Mouse (Mus musculus) c-Kit-positive CD71-negative TER-119-negative erythroid progenitor cells, embryonic 14.5 days (primary cell): ENCODE results near the gene Rpa3.
A peak's percentile ranks its signal among the peaks of the same experiment; 100 is the strongest.

Experiments
- DNase-seq: peaks from one replicate; pipeline ENCODE4 v3.0.0-alpha.2; 2013; ENCODE audit warnings: low read depth

The Rpa3 gene

DNA sequence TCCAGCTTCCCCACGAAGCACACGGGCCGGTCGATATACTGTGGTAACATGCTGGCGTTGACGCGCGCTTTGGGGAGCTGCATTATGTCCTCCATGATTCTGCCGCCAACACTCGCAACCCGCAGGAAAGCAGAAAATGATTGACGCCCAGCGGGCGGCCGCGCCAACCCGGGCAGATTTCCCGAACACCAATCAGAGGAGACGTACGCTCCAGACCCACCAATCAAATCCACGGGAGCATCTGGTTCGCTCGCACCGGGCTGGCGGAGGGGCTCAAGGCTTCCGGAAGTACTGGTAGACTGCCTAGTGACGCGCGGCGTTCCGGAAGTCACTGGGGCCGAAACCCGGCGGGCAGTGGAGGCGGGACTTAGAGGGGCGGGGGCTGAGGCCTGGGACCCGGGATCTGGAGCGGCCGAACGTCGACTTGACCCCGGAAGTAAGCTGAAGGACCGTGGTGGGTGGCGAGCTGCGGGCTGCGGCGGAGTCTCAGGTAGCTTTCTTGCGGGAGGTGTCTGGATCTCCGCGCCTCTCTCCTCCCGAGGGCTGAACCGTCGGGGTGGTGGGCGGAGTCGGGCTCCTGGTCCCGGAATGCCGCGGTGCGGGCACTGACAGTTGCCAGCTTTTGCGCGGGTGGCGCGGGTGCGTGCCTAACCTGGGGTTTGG, at the start of gene Rpa3, which contains the start of the genes Umad1 and Gm45062:
Gene Rpa3 (minus strand): TSS at position 170 of the 663 bp plus-strand sequence.
Gene Umad1 (plus strand): TSS at position 285 of the 663 bp plus-strand sequence.
Gene Gm45062 (plus strand): TSS at position 447 of the 663 bp plus-strand sequence.
- DNase-seq, result peak; percentile 95

DNA sequence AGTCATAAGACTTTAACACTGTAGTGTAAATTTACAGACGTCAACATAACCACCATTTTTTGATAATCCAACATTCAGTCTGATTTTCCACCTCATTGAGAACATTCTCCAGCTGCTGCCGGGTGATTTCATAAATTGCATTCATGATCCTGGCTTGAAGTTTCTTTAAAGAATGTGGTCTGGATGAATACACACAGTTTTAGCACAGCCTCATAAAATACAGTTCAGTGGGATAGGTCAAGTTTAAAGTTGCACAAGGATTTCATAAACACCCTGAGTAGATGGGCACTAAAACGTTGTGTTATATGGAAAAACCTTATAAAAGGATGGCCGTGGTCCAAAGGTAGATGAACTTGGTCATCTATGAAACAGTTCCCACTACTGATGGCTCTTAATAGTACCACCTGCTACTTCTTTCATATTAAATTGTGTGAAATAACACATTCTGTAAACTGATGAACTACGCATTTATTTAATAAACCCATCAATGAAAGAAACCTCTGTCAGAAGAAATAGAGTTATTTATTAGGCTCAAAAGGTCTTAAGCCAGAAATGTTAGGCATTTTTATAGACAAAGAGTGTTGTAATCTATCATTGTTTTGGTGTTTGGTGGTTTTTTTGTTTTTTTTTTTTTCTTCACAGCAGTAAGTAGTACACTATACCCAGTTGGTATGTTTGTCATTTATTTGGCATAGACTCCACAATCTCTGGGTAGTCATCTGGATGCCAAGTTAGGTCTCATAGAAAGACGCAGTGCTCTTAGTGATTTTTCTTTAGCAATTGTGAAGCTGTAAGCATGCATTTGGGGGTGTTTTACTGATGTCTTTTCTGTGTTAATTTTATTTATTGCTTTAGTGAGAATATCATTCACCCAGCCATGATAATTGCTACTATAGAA, 49.2 kb upstream of the Rpa3 start:
- DNase-seq, result no peak

DNA sequence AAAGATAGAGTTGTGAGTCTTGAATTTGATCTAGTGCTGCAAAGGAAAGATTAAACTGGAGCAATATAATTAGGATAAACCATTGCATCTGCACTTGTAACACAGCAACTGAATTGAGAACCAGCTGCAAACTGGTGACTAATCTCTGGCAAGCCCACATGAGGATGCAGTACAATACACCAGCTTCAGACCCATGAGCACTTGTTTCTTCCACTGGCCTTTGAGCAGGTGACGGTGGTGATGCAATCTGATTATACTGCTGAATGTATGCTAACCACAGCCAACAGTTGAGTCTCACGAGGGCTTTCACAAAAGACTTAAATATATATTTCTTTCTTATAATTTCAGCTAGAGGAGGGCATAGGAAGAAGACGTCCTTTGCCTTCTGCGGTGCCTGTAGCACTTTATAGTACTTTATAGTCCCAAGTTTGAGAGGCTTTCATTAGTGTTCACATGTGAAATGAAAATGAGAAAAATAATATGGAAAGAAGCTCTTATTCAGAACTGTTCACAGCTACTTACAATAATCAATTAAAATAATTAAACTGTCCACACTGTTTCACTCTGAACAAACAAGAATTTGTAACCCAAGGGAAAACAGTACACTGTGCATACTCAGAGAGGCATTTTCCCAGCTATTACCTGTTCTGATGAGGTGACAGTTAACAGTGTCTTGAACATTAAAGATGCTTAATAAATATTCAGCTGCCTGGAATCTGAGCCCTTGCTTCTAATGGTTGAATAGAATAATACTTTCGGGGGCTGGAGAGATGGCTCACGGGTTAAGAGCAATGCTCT, 40.3 kb upstream of the Rpa3 start:
- DNase-seq, result no peak

DNA sequence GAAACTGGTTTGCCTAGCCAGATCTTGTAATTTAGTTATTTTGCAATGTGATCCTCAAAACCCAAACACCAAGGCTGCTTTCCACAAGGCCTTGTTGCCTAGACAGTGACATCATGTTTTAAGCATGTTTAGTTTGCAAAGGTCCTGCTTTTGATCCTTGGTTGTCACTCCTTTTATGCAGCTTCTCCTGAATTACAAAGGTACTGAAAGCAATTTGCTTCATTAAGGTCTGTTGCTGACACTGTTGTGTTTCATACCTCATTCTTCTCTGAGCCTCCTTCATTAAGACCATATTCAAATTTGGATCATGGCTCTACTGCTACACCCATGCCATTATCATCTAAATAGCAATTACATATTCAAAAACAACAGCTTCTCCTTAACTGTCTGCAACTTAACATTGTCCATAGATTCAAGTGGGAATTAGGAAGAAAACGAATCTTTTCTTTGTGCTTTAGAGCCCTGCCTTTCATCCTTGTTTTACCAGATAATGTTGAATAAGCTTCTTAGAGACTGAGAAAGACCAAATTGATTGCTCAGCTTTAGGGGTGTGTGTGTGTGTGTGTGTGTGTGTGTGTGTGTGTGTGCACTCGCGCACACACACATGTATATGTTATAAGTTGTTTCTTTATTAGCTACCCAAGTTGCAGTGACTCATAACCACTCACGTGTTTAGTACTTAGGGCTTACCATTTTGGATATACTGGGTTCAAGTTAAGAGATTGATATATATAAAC, 35.2 kb upstream of the Rpa3 start:
- DNase-seq, result no peak

DNA sequence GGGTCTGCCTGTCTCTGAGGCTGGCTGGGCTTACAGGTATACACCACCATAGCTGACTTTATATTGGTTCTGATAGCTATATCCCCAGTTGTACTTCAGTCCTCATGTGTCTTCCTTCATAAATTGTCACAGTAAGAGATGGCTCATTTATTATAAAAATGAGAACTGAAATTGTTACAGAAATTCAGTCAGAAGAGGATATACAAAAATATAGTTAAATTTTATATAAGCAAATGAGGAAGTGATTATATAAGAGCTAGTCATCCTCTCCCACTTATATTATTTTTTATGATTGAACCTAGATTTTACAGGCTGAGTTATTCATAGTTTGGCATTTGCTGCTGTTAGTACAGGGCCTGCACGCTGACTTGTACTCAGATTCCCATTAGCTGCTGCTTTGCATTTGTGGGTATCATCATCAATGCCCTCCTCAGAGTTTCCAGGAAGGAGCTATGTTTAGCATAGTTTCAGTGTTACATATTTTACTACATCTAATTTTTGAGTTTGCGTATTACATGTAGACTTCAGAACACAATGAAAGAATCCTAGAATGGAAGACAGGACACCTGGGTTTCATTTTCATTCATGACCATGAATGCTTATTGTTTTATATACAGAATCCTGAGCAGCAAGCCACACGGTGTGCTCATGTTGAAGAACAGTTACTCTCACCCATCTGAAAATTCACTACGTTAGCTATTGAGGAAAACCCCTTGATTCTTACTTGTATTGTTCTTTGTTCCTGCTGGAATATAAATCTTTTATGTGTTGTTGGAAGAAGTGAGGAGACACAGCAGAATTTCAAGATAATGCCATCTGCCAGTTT, 30.0 kb upstream of the Rpa3 start:
- no peak for DNase-seq

DNA sequence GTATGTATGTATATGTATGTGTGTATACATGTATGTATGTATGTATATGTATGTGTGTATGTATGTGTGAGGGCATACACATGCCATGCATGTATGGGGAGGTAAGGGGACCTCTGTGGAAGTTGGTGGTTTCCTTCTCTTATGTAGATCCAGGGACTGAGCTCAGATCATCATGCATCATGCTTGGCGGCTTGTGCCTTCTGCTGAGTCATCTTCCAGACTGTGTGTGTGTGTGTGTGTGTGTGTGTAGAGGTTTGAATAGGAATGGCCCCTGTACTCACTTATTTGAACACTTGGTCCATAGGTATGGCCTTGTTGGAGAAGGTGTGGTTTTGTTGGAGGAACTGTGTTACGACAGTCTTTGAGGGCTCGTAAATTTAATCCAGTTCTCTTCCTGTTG, 27.2 kb upstream of the Rpa3 start:
- DNase-seq, result no peak

DNA sequence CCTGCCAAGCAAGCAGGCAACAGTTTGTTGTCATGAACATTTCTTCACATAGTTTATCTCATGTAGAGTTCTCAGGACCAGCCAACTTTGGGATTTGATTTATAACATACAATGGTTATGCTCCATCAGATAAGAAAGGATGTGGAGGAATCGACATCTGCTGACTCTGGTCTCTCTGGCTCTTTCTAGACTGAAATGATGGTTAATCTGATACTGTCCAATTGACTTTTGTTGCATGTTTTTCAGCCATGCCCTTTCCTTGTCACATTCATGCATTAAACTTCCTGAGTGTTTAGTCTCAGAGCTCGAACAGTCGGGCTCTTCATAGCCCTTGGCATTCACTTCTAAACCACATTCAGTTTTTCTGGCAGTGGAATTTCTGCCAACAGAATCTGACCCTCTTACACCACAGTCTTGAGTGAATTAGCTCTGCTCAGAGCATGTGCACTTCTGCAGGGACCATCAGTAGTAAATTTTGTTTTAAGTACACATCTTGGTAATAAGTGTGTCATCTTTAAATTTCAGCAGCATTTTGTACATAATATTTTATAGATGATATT, 26.5 kb upstream of the Rpa3 start:
- no peak for DNase-seq

DNA sequence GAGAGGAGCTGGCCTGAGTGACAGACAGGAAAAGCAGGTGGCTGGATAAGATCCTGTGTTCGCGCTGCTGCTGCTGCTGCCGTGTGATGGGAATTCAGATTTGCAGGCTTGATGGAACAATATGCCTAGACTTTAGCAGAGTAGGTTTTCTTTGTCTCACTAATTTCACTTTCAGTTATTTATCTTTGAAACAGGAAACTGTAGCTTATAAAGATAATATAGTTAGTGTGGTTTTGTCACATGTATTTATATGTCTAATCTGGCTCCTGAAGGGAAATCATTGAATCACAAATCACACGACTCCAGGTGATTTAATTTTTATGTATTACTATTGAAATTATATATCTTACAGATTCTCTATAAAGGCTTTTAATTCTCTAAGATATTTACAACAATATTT, 24.3 kb upstream of the Rpa3 start:
- no peak for DNase-seq

DNA sequence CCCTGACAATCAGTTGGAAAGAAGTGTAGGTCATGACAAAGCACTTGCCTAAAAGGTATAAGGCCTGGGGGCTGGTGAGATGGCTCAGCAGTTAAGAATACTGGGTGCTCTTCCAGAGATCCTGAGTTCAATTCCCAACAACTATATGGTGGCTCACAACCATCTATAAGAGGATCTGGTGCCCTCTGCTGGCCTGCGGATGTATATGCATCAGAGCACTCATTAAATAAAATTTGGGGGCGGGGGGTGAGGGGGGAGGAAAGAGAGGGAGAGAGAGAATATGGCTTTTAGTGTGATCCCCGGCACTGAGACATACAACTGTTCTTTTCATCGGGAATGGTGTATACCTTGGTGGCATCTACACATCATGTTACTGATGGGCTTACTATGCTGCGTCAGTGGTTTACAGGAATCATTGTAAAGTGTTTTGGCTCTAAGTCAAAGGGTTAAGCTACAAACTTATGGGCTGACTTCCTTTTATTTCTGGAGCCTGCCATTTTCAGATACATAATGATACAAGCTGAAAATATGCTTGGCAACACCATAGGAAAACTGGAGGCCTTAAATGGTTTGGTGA, 19.5 kb upstream of the Rpa3 start:
- DNase-seq, result no peak

DNA sequence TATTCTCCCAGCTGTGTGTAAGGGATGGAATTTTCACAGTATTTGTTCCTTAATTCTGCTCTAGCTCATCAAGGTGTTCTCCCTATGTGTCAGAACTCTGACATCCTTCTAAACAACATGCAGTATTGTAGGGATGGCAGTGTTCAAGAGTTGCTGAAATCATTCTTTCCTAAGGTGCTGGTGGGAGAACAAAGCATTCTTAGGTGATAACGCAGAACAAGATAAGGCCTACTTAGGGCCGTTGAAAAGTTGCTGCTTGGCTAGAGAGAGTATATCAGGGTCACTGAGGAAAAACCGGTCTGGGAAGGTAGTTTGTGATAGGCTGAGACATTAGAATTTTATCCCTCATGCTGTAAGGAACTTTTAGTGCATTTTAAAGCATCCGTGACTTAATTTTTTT, 17.5 kb upstream of the Rpa3 start:
- no peak for DNase-seq

DNA sequence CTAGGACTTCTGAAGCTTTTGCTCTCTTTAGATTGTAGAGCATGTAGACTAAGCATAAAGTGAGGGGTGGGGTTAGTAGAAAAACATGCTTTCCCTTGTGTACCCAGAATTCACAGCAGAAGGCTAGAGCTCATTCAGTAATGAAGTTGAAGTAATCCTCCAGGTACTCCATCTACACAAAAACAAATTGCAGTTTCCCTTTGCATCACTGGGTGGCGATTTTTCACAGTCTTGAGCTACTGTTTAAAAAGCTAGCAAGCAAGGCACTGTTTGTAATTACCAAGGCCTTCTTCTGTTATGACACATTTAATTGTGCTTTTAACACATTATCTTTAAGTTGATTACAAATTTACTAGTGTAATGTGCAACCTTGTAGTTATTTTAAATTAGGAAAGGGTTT, 16.1 kb upstream of the Rpa3 start:
- peak; percentile 49 for DNase-seq

DNA sequence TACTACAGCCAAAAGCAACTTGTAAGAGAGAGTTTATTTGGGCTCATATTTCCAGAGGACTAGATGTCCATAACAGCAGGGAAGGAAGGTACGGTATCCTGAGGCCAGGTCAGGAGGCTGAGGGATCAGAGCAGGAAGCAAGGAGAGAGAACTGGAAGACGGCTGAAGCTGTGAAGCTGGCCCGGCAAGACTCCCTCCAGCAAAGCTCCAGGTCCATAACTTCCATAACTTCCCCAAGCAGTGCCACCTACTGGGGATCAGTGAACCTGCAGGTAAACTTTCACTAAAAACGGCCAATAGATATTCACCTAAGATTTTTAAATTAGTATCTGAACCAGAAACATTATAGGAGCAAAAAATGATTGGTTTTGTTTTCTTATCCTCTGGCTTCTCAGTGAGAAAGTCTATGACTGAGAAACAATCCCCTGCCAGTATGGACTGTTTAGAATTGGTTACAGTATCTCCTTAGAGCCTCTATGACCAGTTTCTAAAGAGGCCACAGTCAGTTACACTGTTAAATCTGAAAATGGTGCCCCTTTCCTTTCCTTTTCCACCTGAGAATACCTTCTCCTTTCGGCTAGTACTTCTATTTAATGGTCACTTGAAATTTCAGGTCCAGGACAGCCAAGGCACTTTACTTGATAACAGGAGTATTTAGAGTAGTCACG, 15.5 kb upstream of the Rpa3 start:
- no peak for DNase-seq

DNA sequence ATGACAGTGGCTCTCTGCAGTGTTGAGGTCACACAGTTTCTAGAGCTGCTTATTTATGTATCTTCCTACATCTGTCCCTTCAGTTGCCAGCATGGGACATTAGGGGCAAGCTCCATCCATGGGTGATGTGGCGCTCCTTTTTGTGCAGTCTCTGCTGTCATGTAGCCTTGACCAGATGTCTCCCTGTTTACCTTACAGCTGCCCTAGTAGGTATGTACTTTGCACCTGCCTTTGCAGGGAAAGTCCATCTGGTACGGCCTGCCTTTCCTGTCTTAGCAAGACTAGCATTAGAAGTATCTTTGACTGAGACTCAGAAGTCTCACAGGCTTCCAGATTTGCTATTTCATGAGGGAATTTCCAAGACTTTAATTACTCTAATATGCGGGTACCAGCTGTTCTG, 12.1 kb upstream of the Rpa3 start:
- DNase-seq, result no peak

DNA sequence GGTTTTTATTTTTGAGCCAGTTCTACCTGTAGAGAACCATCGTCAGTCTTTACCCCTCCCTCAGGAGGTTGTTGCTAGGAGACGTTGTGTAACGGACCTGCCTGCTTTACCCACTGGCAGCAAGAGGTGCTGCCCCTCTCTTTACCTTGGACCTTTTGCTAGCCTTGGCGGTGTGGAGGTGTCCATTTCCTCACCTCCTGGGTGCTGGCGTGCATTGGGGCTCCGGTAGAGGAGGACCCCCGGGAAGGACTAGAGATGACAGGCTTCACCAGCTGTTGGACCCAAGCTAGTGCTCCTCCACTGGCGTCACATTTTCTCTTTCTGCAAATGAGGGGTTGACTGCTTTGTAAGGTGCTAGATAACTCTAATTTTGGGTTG, 683 bp upstream of the Rpa3 start:
- no peak for DNase-seq

DNA sequence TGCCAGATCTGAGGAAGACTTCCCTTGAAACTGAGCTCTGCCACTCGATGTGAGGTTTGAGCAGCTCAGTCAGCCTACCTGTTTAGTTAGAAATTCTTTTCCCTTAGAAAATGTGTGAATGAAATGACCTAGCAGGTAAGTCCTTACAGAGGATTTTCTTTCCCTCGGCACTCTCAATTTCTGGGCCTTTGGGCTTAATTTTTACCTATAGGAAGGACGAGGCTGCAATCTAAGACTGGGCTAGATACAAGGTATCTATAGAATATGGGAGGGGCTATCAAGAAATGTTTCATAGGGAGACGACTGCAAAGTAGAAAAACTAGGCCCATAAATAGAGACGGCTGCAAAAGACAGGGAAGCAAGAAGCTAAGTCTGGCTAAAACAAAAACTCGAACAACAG, 657 bp downstream of the Rpa3 start:
- DNase-seq, result no peak

DNA sequence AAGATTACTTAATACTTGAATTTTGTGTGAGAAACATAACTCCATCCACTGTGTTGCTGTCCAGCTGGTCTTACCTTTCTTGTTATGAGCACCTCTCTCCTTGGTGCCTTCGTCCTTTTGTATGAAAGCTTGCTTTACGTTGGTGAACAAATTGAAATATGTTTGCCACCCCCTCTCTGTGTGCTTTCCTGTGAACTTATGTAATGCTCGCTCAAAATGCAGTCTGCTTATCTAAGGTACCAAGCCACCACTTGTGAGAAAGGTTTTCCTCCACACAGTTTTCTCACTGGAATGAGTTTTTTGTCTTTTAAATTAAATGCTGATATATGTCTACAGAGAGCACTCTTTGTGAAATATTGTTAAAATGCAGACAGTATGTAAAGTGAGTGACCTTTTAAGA, 30.4 kb downstream of the Rpa3 start:
- no peak for DNase-seq

DNA sequence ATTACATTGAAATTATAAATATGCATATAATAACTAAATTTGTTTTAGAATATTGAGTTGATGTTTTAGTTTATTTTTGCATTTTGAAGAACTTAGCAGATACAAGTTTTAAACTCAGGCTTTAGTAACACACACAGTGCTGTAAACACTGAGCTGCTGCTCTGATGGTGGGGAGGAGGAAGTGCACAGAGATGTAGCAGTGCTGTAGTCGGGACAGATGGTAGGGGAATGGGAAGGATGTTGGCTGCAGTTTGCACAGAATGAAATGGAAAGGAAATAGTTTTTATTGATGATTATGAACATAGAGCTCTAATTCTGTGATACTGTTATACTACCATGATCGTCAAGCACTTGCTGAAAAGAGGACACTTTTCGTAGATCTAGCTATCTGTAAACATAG, 31.9 kb downstream of the Rpa3 start:
- DNase-seq, result no peak

DNA sequence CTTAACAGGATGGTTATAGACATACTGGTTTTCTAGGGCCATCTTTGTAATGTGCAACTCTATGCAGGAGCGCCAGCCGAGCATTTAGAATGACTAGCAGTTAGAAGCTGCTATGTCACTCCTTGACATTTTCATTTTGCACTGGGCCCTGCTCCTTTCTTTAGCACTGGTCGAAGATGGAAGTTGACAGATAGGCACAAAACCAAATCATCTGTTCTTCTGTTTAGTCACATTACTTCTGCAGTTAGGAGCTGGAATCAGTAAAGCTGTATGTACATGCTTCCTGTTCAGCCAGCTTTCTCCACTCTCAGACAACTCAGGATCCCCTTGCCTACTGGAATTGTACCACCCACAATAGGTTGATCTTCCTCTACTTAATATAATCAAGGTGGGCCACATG, 48.3 kb downstream of the Rpa3 start:
- DNase-seq, result no peak

DNA sequence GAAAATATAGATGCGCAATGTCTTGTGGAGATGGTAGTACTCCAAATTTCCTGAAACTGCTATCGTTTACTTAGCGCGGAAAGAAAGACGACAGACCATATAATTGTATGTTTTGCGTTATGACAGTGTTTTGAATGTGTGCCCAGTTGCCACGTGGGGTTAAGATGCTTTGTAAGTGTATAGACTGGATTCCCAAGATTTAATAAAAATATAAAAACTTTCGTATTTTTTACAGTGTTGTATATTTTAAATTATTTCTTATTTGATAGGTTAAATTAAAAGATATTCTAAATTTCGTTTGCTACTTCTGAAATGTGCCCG, 49.1 kb downstream of the Rpa3 start:
- DNase-seq, result no peak
